Mouse (Mus musculus) urinary bladder, postnatal 36 days (tissue): ENCODE data around the gene Acoxl.
"Not testable (repeated sequence)": the region's sequence is repeated elsewhere in the genome, so short reads cannot be mapped to it uniquely, and the experiment has no call there.

Experiments
- DNase-seq, 2 experiments: peaks; one replicate each; pipeline ENCODE4 v3.0.0; 2022; ENCODE audit warnings: low spot score in 2 of 2, mixed read lengths in 1 of 2

Acoxl gene

GRCm38 (mm10) chr2:128078859-128079258, 240.2 kb downstream of the Acoxl start:
- DNase-seq: peak in 1 of 2 experiments; percentile 2

- DNase-seq: no peak
These were observed 240.6 kb downstream of the Acoxl start for GRCm38 (mm10) chr2:128079316-128079715.

GRCm38 (mm10) chr2:128083844-128084243, 245.2 kb downstream of the Acoxl start:
- no peak for DNase-seq

- DNase-seq: no peak
These were observed 245.9 kb downstream of the Acoxl start for GRCm38 (mm10) chr2:128084607-128085006.

GRCm38 (mm10) chr2:128085481-128085880, 246.8 kb downstream of the Acoxl start:
- no peak for DNase-seq

GRCm38 (mm10) chr2:128086301-128086886, 247.7 kb downstream of the Acoxl start:
- DNase-seq: no peak

- no peak for DNase-seq
These were observed 248.4 kb downstream of the Acoxl start for GRCm38 (mm10) chr2:128086996-128087526.

- DNase-seq: no peak
These were observed 249.3 kb downstream of the Acoxl start for GRCm38 (mm10) chr2:128087798-128088545.

- no peak for DNase-seq
These were observed 251.7 kb downstream of the Acoxl start for GRCm38 (mm10) chr2:128090283-128090885.

GRCm38 (mm10) chr2:128091431-128092369, 253.0 kb downstream of the Acoxl start:
- no peak for DNase-seq

GRCm38 (mm10) chr2:128092451-128092850, 253.8 kb downstream of the Acoxl start:
- DNase-seq: no peak

GRCm38 (mm10) chr2:128094196-128094595, 255.5 kb downstream of the Acoxl start:
- no peak for DNase-seq

GRCm38 (mm10) chr2:128094602-128095001, 255.9 kb downstream of the Acoxl start:
- DNase-seq: no peak

- DNase-seq: no peak
These were observed 256.6 kb downstream of the Acoxl start for GRCm38 (mm10) chr2:128095270-128095669.

- no peak for DNase-seq
These were observed 257.4 kb downstream of the Acoxl start for GRCm38 (mm10) chr2:128096070-128096469.

- not testable (repeated sequence) for DNase-seq
These were observed 259.4 kb downstream of the Acoxl start for GRCm38 (mm10) chr2:128098118-128098517.

- no peak for DNase-seq
These were observed 263.4 kb downstream of the Acoxl start for GRCm38 (mm10) chr2:128102086-128102485.

- no peak for DNase-seq
These were observed 266.1 kb downstream of the Acoxl start for GRCm38 (mm10) chr2:128104815-128105214.

- DNase-seq: no peak
These were observed 267.0 kb downstream of the Acoxl start for GRCm38 (mm10) chr2:128105651-128106050.

GRCm38 (mm10) chr2:128111537-128111936, 272.9 kb downstream of the Acoxl start:
- no peak for DNase-seq

- DNase-seq: no peak
These were observed 275.9 kb downstream of the Acoxl start for GRCm38 (mm10) chr2:128114621-128115020.

GRCm38 (mm10) chr2:128115579-128115978, 276.9 kb downstream of the Acoxl start:
- DNase-seq: no peak
